Mouse (Mus musculus) brain, embryonic 14.5 days (tissue): ENCODE results near the gene Ttc41.

Source experiments
- CTCF ChIP-seq: fragments of 200-500 bp; IDR thresholded peaks from 2 replicates; pipeline ENCODE4 v1.5.1; 2012; ENCODE audit warnings: inconsistent platforms, mild to moderate bottlenecking, moderate library complexity, borderline replicate concordance; ENCODE audit not compliant: insufficient read depth, insufficient read length; ENCODE audit errors: extremely low read depth
- POLR2A ChIP-seq: fragments of 200-500 bp; IDR thresholded peaks from 2 replicates; pipeline ENCODE4 v1.6.1; 2012; ENCODE audit warnings: mild to moderate bottlenecking, inconsistent platforms, borderline replicate concordance; ENCODE audit not compliant: poor library complexity, insufficient read depth, insufficient read length, severe bottlenecking; ENCODE audit errors: extremely low read depth

GRCm38 (mm10) chr10:86704141-86704540, 1.5 kb upstream of the Ttc41 start:
- no peak for TF ChIP-seq CTCF
- no peak for TF ChIP-seq POLR2A
